Mouse (Mus musculus) lung, postnatal 14 days (tissue): ENCODE data around the gene Med26.
A peak's percentile ranks its signal among the peaks of the same experiment; 100 is the strongest.

ENCODE experiments used
- DNase-seq: peaks from one replicate; pipeline ENCODE4 v3.0.0; 2021

The Med26 gene

GRCm38 (mm10) chr8:72487014-72487413 lies 61.1 kb downstream of the Med26 start:
- DNase-seq: no peak

DNA sequence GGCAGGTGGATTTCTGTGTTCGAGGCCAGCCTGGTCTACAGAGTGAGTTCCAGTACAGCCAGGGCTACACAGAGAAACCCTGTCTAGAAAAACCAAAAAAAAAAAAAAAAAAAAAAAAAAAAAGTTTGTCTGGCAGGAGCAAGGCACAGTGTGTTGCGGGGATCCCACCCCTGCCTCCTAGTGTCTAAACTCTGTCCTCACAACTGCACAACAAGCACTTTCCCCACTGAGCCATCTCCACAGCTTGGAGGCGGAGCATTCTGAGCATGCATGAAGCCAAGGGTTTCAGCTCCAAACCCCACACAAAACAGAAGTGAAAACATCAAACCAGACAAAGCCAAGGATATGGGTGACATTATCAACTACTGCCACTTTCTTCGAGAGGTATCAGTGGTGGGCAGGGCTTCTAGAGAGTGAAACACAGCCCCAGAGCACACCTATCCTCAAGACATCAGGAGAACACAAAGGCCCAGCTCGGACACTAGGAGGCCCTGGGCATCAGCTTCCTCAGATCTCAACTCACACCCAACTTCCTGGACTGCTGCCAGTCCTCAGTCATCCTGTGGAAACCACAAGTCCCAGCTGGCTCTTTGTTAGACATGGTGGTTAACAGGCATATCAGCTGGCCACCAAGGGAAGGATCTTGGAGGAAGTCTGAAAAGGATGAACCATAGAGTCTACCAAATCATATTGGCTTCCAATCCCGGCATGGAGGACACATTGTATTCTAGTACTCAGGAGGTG lies 62.4 kb downstream of the Med26 start:
- DNase-seq: peak; percentile 75

DNA sequence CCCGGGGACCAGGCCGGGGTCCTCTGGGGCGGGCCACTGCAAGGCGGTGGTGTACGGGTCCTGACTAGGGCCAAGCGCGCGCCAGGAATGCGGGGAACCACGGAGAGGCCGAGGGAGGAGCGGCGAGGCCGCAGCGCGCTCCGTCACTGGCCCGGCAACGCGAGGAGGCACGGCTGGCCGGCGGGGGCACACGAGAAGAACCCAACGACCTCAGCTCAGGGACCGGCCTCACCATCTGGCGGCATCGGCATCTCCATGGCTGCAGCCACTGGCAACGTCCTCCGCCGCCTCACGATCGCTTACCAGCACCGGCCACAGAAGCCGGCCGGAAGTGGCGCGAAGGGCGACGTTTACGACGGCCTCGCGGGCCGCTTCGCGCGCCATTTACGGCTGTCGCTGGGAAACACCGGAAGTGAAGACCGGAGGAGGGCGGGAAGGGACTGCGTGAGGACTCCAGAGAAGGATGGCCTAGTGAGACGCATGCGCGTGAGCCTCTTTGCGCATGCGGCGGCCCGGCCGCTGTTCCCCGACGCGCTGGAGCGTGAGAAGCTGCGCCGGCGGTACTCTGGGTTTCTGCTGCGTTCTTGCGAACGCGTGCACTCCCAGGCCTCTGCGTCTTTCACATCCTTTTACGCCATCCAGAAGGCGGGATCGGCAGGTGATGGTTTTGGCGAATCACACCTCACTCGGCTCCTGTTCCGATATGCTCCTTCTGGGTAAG lies 73.1 kb downstream of the Med26 start, which contains the start of gene Cherp:
Gene Cherp (minus strand): TSS at position 401 of the 721 bp plus-strand sequence.
- peak; percentile 95 for DNase-seq

GRCm38 (mm10) chr8:72470684-72471083 lies 77.4 kb downstream of the Med26 start:
- no peak for DNase-seq

GRCm38 (mm10) chr8:72469984-72470383 lies 78.1 kb downstream of the Med26 start:
- DNase-seq: no peak

DNA sequence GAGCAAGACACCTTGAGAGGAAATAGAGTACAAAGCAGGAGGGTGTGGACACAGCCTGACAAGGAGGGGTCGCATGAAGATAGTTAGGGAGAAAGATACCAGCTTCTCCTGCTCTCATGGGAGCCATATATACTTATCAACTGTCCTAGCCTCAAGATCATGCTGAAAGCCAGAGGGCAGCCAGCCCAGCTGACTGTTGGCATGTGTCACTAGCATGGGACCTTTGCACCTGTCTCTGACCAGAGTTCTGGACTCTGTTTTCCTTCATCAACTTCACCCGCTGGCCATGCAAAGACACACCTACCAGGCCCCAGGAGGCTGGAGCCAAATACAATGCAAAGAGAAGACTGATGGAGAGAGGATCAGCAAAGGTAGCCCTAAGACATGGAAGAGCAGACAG lies 78.8 kb downstream of the Med26 start:
- DNase-seq: no peak

GRCm38 (mm10) chr8:72464211-72464610 lies 83.9 kb downstream of the Med26 start:
- DNase-seq: no peak

DNA sequence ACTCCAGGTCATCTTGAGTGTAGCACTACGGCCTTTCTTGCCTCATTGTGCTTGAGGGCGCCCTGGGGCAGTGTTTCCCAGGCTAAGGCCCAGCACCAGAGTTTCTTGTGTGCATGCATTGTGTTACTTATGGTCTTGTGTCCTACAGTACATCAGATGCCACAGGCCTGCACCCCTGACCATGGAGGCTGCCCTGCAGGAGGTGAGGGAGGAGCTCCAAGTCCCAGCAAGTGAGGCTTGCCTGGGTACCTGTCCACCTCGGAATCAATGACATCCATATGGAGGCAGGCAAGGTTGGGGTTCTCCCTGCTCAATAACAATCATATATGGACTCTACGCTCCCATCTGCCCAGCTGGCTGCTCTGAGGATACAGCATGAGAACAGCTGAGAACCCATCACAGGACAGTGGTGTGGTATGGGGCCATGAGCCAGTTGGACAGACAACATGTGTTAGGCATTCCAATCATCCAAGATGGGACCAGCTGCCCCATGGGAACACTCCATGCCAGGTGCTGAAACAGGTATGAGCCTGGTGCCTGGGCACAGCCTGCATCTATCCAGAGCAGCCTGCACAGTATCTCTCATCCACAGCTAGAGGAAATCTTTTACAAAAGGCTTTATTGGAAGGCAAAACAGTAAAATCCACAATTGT lies 88.1 kb downstream of the Med26 start:
- DNase-seq: no peak

DNA sequence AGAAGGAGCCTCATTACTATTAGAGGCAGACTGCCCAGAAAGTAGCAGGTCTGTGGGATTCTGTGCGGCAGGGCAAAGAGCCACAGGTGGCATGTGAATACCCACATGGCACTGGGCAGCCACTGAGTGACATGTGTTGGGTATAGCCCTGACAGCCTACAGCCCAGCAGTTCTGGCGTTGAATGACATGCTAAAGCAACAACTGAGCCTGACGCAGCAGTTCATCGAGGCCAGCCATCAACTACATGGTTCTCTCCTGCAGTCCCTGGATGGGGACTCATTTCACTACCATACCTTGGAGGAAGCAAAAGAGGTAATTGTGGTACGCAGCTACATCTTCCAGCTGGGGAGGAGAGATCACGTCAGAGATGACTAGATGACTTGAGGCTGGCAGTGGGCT lies 89.6 kb downstream of the Med26 start:
- DNase-seq: no peak

DNA sequence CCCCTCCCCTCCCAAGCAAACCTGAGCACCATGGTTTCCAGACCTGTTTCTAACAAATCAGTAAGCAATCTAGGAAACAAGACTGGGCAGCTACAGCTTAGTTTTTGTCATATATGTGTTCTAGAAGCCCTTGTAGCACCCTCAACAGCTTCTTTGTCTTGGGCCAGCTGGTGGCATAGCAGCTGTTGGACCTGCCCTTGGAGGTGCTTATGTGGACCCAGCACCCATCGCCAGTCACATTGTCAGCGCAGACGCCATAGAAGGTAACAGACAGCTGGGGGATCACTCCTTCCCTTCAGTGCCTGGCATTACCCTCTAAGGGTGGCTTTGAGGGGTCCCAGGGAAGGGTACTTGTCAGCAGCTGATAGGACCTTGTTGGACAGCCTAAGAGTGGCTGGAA lies 90.3 kb downstream of the Med26 start:
- no peak for DNase-seq

DNA sequence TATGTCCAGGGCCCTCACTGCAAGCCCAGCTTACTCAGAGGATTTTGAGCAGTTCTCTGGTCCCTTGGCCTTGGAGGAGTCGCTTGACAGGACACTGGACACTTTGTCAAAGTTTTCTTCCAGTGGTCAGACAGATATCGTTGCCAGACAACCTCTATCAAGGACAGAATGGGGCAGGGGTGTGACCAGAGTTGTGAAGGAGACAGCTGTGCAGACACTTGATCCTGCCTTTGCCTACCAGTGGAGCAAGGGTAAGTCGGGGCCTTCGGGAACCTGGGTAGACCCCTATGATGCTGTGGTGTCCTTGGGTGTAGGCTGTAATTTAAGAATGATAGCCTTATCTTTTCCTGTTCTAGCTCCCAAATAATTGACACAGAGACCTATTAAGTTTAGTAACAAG lies 92.8 kb downstream of the Med26 start:
- DNase-seq: no peak

DNA sequence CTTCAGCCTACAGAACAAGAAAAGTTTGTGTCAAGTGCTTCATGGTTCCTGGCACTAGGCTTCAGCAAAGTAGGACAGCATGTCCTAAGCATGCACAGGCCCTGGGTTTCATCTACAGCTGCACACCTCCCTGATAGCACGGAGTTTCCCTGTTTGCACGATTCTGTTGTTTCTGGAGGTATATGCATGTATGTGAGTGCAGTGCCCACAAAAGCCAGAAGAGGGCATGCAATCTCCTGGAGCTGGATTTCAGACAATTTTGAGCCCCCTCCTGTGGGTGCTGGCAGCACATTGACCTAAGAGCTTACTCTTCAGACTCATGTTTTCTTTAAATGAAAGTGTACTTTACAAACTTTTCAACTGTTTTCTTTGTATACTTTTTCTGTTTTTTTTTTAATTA lies 94.2 kb downstream of the Med26 start:
- no peak for DNase-seq

GRCm38 (mm10) chr8:72451516-72451915 lies 96.6 kb downstream of the Med26 start:
- DNase-seq: no peak

- DNase-seq: no peak
Observed at GRCm38 (mm10) chr8:72445071-72445470, 103.0 kb downstream of the Med26 start.
